Mouse (Mus musculus) left cerebral cortex, adult 2 months (tissue): ENCODE data around the gene Ntsr2. TPM values are rescaled to one million over a fixed set of nuclear protein-coding genes. Genes with fewer than 3 reads are reported as not detected.
A peak's percentile ranks its signal among the peaks of the same experiment; 100 is the strongest.

Source experiments
- DNase-seq, 2 experiments: peaks; one replicate each; pipeline ENCODE4 v3.0.0; 2021 to 2022; ENCODE audit warnings: low spot score in 2 of 2, mixed read lengths in 1 of 2; ENCODE audit errors: extremely low spot score in 1 of 2
- H3K27ac ChIP-seq: fragments of 200-600 bp; 2 replicates; pipeline ENCODE4 v1.8.1; 2022
- H3K4me3 ChIP-seq: fragments of 200-600 bp; 2 replicates; pipeline ENCODE4 v1.8.1; 2022
- CTCF ChIP-seq: fragments of 200-600 bp; IDR thresholded peaks from 2 replicates; pipeline ENCODE4 v1.8.1; 2022; ENCODE audit warnings: antibody characterized with exemption, mild to moderate bottlenecking, moderate library complexity
- intact Hi-C: fragments of 180-260 bp; cut with DNase I; formaldehyde crosslinking; loops from one replicate; pipeline ENCODE4 v1.15.1; 2025
- total RNA-seq, 2 experiments: library from RNA; stranded (reverse); gene quantifications; 2 replicates each; pipeline ENCODE4 v1.2.3; 2021

Ntsr2 gene
- total RNA-seq, 2 experiments from 2014 or later = 135 to 155 TPM

- intact Hi-C loops = loop anchor here (10.0 kb wide), 1 partner anchor 1098 kb away; no protein-coding TSS in a partner anchor
- no peak overlapping the region for H3K27ac ChIP-seq
- no peak for DNase-seq
- no peak overlapping the region for H3K4me3 ChIP-seq
- no peak for TF ChIP-seq CTCF
Observed at GRCm38 (mm10) chr12:16633235-16633634, 19.9 kb upstream of the Ntsr2 start.

DNA sequence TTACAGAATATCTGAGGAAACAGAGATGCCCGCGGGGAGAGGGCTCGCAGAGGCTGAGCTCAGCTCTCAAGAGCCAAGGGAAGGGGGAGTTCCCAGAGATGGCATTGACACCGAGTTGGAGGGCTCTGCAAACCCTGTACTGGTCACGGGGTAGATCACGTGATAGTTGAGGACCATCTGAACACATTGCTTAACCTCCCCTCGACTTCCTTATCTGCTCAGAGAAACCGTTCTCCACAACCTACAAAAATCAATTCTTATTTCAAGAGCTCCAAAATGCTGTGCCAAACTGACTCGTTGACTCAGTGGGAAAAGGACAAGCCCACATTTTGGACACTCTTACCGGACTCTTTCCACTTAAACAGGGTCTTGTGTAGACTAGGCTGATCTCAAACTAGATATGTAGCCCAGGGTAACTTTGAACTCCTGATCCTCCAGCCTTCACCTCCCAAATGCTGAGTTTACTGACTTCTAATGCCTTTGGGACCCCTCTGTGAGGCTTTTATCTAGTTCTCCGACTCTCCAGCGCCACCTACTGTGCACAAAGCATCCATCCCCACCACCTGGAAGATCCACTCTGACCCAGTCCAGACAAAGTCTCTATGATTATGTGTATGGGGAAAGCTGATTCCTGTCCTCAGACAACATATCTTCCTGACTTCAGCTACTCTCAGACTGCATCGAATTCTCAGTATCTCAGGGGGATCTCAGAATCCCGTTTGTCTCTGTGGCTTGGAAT lies 18.9 kb upstream of the Ntsr2 start:
- H3K27ac ChIP-seq = no peak overlapping the region
- TF ChIP-seq CTCF = peak; percentile 84
- intact Hi-C loops = loop anchor here (1.0 to 10.0 kb wide), 2 partner anchors 65 to 1099 kb away; no protein-coding TSS in a partner anchor
- DNase-seq = peak; percentile 48 to 54
- H3K4me3 ChIP-seq = no peak overlapping the region

DNA sequence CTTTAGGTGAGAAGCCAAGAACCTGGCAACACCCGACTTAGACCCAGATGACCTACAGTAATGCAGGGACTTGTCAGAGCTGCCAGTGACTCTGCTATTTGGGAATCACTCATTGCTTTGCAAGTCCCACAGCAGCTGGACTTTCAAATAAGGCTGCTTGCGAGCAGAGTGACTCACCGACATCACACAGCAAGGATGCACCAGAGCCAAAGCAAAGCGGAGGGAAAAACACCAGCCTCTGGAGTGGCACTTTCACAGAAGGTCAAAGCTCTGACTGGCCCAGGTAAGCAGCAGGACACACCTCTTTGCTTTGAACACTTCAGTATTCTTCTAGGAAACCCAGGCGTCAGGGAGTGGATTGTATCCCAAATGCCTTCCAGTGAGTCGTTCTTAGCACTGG lies 17.4 kb upstream of the Ntsr2 start:
- Histone ChIP-seq H3K27ac (no peak overlapping the region), H3K4me3 (no peak overlapping the region)
- intact Hi-C loops = loop anchor here (10.0 kb wide), 1 partner anchor 1101 kb away; no protein-coding TSS in a partner anchor
- no peak for DNase-seq
- no peak for TF ChIP-seq CTCF

GRCm38 (mm10) chr12:16639078-16639771 lies 14.0 kb upstream of the Ntsr2 start:
- Histone ChIP-seq H3K4me3 (no peak overlapping the region), H3K27ac (no peak overlapping the region)
- intact Hi-C loops = loop anchor here (10.0 kb wide), 1 partner anchor 1104 kb away; no protein-coding TSS in a partner anchor
- DNase-seq = no peak
- TF ChIP-seq CTCF = peak; percentile 49

DNA sequence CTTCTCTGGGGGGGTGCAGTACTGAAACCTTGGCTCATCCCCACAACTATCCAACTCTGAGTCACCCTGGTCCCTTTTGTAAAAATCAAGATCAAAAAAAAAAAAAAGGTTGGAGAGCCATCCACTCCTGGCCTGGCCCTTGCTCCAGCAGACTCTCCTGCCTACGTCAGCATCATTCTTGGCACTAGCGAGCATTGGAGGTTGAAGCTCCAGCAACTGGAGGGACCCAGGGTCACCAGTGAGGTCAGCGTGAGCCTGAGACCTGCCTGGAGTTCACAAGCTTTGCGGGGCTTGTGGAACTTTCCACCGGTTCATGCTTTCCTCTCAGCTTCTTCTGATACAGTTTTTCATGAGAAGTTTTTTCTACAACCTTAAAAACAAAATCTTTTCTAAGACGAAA lies 13.1 kb upstream of the Ntsr2 start:
- no peak for DNase-seq
- intact Hi-C loops = no loop called here
- H3K27ac ChIP-seq = no peak overlapping the region
- TF ChIP-seq CTCF = no peak
- no peak overlapping the region for H3K4me3 ChIP-seq

GRCm38 (mm10) chr12:16642000-16642399 lies 11.2 kb upstream of the Ntsr2 start:
- Histone ChIP-seq H3K4me3 (no peak overlapping the region), H3K27ac (no peak overlapping the region)
- DNase-seq = no peak
- TF ChIP-seq CTCF = peak; percentile 48
- intact Hi-C loops = no loop called here

- H3K4me3 ChIP-seq = no peak overlapping the region
- peak overlapping the region; percentile 28; the same call in 1 of the 2 replicates for H3K27ac ChIP-seq
- no peak for TF ChIP-seq CTCF
- intact Hi-C loops = no loop called here
- DNase-seq = peak in 1 of 2 experiments; percentile 42
Observed at GRCm38 (mm10) chr12:16643508-16644345, 9.5 kb upstream of the Ntsr2 start.

GRCm38 (mm10) chr12:16644698-16645097 lies 8.5 kb upstream of the Ntsr2 start:
- no peak for DNase-seq
- intact Hi-C loops = no loop called here
- Histone ChIP-seq H3K27ac (no peak overlapping the region), H3K4me3 (no peak overlapping the region)
- no peak for TF ChIP-seq CTCF

DNA sequence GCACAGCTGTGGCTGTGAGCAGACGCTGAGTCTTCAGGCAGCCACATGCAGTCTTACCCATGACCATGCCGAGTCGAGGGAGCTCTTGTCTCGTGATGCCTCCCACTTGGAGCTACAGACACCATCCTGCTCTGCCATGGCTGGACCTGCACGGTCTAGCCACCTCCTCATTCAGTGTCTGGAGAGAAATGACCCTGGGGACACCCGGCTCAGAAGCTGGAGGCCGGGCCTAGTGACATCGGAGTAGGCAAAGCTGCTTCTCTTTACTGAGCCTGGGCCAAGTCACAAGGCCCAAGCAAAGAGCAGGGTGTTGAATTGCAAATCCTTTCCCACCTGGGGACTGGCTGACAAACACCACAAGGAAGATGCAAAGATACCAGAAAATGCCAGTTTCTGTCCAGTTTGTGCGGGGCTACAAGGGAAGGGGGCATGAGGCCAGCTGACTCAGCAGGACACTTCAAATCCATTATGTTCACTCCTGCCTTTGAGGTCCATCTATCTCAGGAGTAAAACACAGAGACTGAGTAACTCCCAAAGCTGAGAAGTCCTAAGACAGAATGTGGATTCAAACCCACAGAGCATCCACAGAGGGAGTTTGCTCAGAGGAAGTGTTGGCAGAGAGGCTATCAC lies 6.3 kb upstream of the Ntsr2 start:
- Histone ChIP-seq H3K4me3 (no peak overlapping the region), H3K27ac (no peak overlapping the region)
- intact Hi-C loops = no loop called here
- DNase-seq = no peak
- TF ChIP-seq CTCF = no peak

DNA sequence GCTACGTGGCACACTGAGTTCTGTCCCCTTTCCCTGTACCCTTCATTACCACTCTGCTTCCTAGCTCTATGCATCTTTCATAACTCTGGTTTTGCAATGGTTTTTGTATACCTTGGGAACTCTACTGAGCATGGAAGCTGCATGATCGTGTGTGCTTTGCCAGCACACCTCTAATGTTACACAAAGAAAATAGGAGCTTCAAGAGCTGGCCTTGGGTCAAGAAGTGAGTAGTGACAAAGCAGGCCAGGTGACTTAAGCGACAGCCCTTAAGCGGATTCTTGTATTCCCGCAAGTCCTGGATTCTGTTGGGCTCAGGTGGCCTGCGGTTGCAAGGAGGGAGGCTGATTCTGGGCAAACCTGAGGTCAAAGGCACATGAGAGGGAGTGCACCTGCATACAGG lies 4.9 kb upstream of the Ntsr2 start:
- intact Hi-C loops = no loop called here
- no peak for TF ChIP-seq CTCF
- no peak for DNase-seq
- Histone ChIP-seq H3K27ac (no peak overlapping the region), H3K4me3 (no peak overlapping the region)

DNA sequence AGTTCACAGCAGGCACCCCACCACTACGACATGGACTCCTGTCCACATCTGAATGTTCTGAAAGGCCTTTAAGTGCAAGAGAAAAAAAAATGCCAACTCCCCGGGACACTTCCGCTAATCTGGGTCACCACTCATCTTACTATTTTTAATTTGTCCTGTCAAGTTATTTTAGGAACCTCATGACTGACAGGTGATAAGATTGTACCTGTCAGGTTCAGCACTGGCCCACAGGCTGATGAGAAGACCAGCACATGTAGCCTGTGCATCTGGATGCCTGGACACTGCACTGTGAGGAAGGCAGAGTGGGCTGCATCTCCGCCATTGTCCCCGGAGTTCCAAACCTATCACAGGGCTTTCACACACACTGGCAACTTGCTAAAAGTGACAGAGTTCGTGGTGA lies 3.4 kb upstream of the Ntsr2 start:
- no peak overlapping the region for H3K4me3 ChIP-seq
- no peak for TF ChIP-seq CTCF
- intact Hi-C loops = no loop called here
- DNase-seq = no peak
- H3K27ac ChIP-seq = no peak overlapping the region
